Mouse (Mus musculus) testis, adult 2 months (tissue): ENCODE measurements around the gene P3h1. TPM values are rescaled to one million over a fixed set of nuclear protein-coding genes. Genes with fewer than 3 reads are reported as not detected.

Source experiments
- H3K27ac ChIP-seq: fragments of 200-500 bp; 2 replicates; pipeline ENCODE4 v1.5.1; 2012; ENCODE audit warnings: low read depth, low read length; ENCODE audit not compliant: control insufficient read depth, insufficient read depth
- H3K27me3 ChIP-seq: fragments of 200-500 bp; 2 replicates; pipeline ENCODE4 v1.6.1; 2012; ENCODE audit warnings: mild to moderate bottlenecking, low read length, moderate library complexity; ENCODE audit not compliant: control insufficient read depth, insufficient read depth
- H3K36me3 ChIP-seq: fragments of 200-500 bp; 2 replicates; pipeline ENCODE4 v1.6.1; 2012; ENCODE audit warnings: mild to moderate bottlenecking, low read length; ENCODE audit not compliant: control insufficient read depth, insufficient read depth
- H3K4me1 ChIP-seq: fragments of 200-500 bp; 2 replicates; pipeline ENCODE4 v1.6.1; 2012; ENCODE audit warnings: low read length; ENCODE audit not compliant: control insufficient read depth, insufficient read depth
- H3K4me3 ChIP-seq: fragments of 200-500 bp; 2 replicates; pipeline ENCODE4 v1.5.1; 2012; ENCODE audit warnings: low read depth, mild to moderate bottlenecking, low read length, moderate library complexity, mixed read lengths; ENCODE audit not compliant: control insufficient read depth
- CTCF ChIP-seq: fragments of 200-500 bp; IDR thresholded peaks from 2 replicates; pipeline ENCODE4 v1.5.1; 2012; ENCODE audit warnings: low read depth, mild to moderate bottlenecking, inconsistent platforms, low read length, moderate library complexity; ENCODE audit not compliant: control insufficient read depth, insufficient read depth, insufficient replicate concordance
- POLR2A ChIP-seq: fragments of 200-500 bp; IDR thresholded peaks from 2 replicates; pipeline ENCODE4 v1.6.1; 2012; ENCODE audit warnings: low read depth, mild to moderate bottlenecking, inconsistent platforms, low read length, moderate library complexity; ENCODE audit not compliant: control insufficient read depth
- polyA plus RNA-seq: library from polyadenylated mRNA; depleted of rRNA; stranded (reverse); fragments of >200 nt; gene quantifications from 2 replicates; pipeline ENCODE4 v1.2.3, GENCODE M21; 2012

P3h1 gene
- polyA plus RNA-seq, 1 experiment, result 11.9 TPM

- H3K4me1 ChIP-seq, result peaks cover 3% of the 10 kb centered on the region
- no peak overlapping the region for H3K4me3 ChIP-seq
- no peaks in the 10 kb centered on the region for H3K27me3 ChIP-seq
- TF ChIP-seq CTCF (no peak), POLR2A (no peak)
- no peaks in the 10 kb centered on the region for H3K36me3 ChIP-seq
- no peak overlapping the region for H3K27ac ChIP-seq
Observed at GRCm38 (mm10) chr4:119238661-119239060, 5.9 kb downstream of the P3h1 start.

GRCm38 (mm10) chr4:119239181-119239682, 6.5 kb downstream of the P3h1 start:
- Histone ChIP-seq H3K27me3 (no peaks in the 10 kb centered on the region), H3K4me3 (no peak overlapping the region), H3K4me1 (peaks cover 2% of the 10 kb centered on the region; the same call in 1 of the 2 replicates), H3K36me3 (no peaks in the 10 kb centered on the region), H3K27ac (no peak overlapping the region)
- TF ChIP-seq POLR2A, result no peak
- TF ChIP-seq CTCF, result no peak

- Histone ChIP-seq H3K27ac (no peak overlapping the region), H3K27me3 (no peaks in the 10 kb centered on the region), H3K36me3 (no peaks in the 10 kb centered on the region), H3K4me3 (no peak overlapping the region), H3K4me1 (peaks cover 2% of the 10 kb centered on the region; the same call in 1 of the 2 replicates)
- no peak for TF ChIP-seq POLR2A
- peak; percentile 54; the same call in 1 of the 2 replicates for TF ChIP-seq CTCF
Observed at GRCm38 (mm10) chr4:119241664-119242063, 8.9 kb downstream of the P3h1 start.

GRCm38 (mm10) chr4:119242571-119242970, 9.9 kb downstream of the P3h1 start:
- no peaks in the 10 kb centered on the region for H3K27me3 ChIP-seq
- H3K27ac ChIP-seq, result no peak overlapping the region
- peaks cover 2% of the 10 kb centered on the region; the same call in 1 of the 2 replicates for H3K4me1 ChIP-seq
- H3K36me3 ChIP-seq, result no peaks in the 10 kb centered on the region
- TF ChIP-seq CTCF (no peak), POLR2A (no peak)
- no peak overlapping the region for H3K4me3 ChIP-seq

- Histone ChIP-seq H3K27ac (no peak overlapping the region), H3K4me1 (no peaks in the 10 kb centered on the region), H3K36me3 (no peaks in the 10 kb centered on the region), H3K4me3 (no peak overlapping the region), H3K27me3 (no peaks in the 10 kb centered on the region)
- no peak for TF ChIP-seq CTCF
- no peak for TF ChIP-seq POLR2A
Observed at GRCm38 (mm10) chr4:119244468-119245240, 11.9 kb downstream of the P3h1 start.

- 0 out of 2 replicates have a peak overlapping the region, but pooled peaks have one; percentile 5 for H3K27ac ChIP-seq
- H3K4me3 ChIP-seq, result no peak overlapping the region
- H3K27me3 ChIP-seq, result no peaks in the 10 kb centered on the region
- TF ChIP-seq POLR2A, result no peak
- TF ChIP-seq CTCF, result no peak
- H3K4me1 ChIP-seq, result no peaks in the 10 kb centered on the region
- H3K36me3 ChIP-seq, result no peaks in the 10 kb centered on the region
Observed at GRCm38 (mm10) chr4:119245556-119245955, 12.8 kb downstream of the P3h1 start.

GRCm38 (mm10) chr4:119245961-119246360, 13.2 kb downstream of the P3h1 start:
- no peak for TF ChIP-seq POLR2A
- no peak for TF ChIP-seq CTCF
- Histone ChIP-seq H3K36me3 (no peaks in the 10 kb centered on the region), H3K27me3 (no peaks in the 10 kb centered on the region)

GRCm38 (mm10) chr4:119246688-119247225, 14.0 kb downstream of the P3h1 start:
- H3K27ac ChIP-seq, result no peak overlapping the region
- no peaks in the 10 kb centered on the region for H3K4me1 ChIP-seq
- H3K36me3 ChIP-seq, result no peaks in the 10 kb centered on the region
- no peak for TF ChIP-seq POLR2A
- no peak for TF ChIP-seq CTCF
- no peak overlapping the region for H3K4me3 ChIP-seq
- no peaks in the 10 kb centered on the region for H3K27me3 ChIP-seq

More at GRCm38 (mm10) chr4:119245961-119246360, 13.2 kb downstream of the P3h1 start:
- H3K4me1 ChIP-seq, result no peaks in the 10 kb centered on the region
- H3K4me3 ChIP-seq, result no peak overlapping the region
- 0 out of 2 replicates have a peak overlapping the region, but pooled peaks have one; percentile 5 for H3K27ac ChIP-seq
